Mouse (Mus musculus): ENCODE results near the gene Sptssa. TPM values are rescaled to one million over a fixed set of nuclear protein-coding genes. Genes with fewer than 3 reads are reported as not detected.
A peak's percentile ranks its signal among the peaks of the same experiment; 100 is the strongest.

The Sptssa gene
- polyA plus RNA-seq, 1 experiment from 2014 or later, result 163 TPM

GRCm38 (mm10) chr12:54695511-54696241 lies 39.3 kb upstream of the Sptssa start, which contains the start of gene Eapp:
Gene Eapp (minus strand): TSS chr12:54695897.
- Histone ChIP-seq H3K9ac (ENCODE audit: low read length) (peak within 1 kb of the TSS; percentile 91), H3K27me3 (ENCODE audit: control insufficient read depth, insufficient read depth, low read length) (no peaks in the 10 kb centered on the region), H3K4me1 (replicated peaks; ENCODE audit: control insufficient read depth, insufficient read depth) (no peaks in the 10 kb centered on the region), H3K4me3 (ENCODE audit: low read depth, low read length) (peak within 1 kb of the TSS; percentile 84), H3K36me3 (ENCODE audit: control insufficient read depth, insufficient read depth, low read length) (no peaks in the 10 kb centered on the region), H3K4me2 (replicated peaks; ENCODE audit: low read depth) (peak within 1 kb of the TSS; percentile 62), H3K9me3 (ENCODE audit: control insufficient read depth, low read length) (no peaks in the 10 kb centered on the region), H3K27ac (replicated peaks) (peak within 1 kb of the TSS; percentile 99)
- peak; percentile 95 for DNase-seq (ENCODE audit: low spot score)
- peak; percentile 93 for ATAC-seq (ENCODE audit: low FRiP score, low TSS enrichment)
- WGBS, result under 1% methylated on average over 56 of the region's 57 CpGs
- TF ChIP-seq CTCF (IDR thresholded peaks at IDR 0.05; ENCODE audit: low read depth), result peak; percentile 62
- no peak for TF ChIP-seq EP300 (optimal IDR thresholded peaks at IDR 0.05)

DNA sequence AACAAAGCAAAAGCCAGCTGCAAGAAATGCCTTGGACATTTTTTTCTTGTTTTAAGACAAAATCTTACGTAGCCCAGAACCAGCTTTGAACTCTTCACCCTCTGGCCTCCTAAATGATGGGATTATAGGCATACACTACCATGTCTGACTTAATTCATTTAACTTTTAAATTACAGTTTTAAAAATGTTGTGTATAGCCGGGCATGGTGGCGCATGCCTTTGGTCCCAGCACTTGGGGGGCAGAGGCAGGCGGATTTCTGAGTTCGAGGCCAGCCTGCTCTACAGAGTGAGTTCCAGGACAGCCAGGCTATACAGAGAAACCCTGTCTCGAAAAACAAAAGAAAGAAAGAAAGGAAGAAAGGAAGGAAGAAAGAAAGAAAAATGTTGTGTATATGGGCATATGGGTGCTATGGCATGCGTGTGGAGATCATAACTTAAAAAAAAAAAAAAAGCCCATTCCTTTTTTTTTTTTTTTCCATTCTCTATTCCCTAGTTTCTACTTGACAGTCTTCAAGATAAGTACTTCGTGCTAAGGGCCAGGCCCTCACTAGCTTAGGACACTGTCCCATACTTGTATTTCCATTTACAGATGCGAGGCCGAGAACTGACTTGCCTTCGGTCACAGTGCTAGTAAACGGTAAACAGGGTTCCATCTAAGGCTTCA lies 38.6 kb upstream of the Sptssa start:
- Histone ChIP-seq H3K27ac (replicated peaks) (peak overlapping the region; percentile 99), H3K4me2 (replicated peaks; ENCODE audit: low read depth) (peak overlapping the region; percentile 62), H3K27me3 (ENCODE audit: control insufficient read depth, insufficient read depth, low read length) (no peaks in the 10 kb centered on the region), H3K9me3 (ENCODE audit: control insufficient read depth, low read length) (no peaks in the 10 kb centered on the region), H3K4me3 (ENCODE audit: low read depth, low read length) (peak overlapping the region; percentile 84), H3K4me1 (replicated peaks; ENCODE audit: control insufficient read depth, insufficient read depth) (no peaks in the 10 kb centered on the region), H3K36me3 (ENCODE audit: control insufficient read depth, insufficient read depth, low read length) (peaks cover 1% of the 10 kb centered on the region; the same call in 1 of the 2 replicates), H3K9ac (ENCODE audit: low read length) (peak overlapping the region; percentile 91)
- no peak for ATAC-seq (ENCODE audit: low FRiP score, low TSS enrichment)
- TF ChIP-seq EP300 (optimal IDR thresholded peaks at IDR 0.05) (no peak), CTCF (IDR thresholded peaks at IDR 0.05; ENCODE audit: low read depth) (no peak)
- WGBS, result 34% methylated on average over 12 of the region's 12 CpGs
- no peak for DNase-seq (ENCODE audit: low spot score)

DNA sequence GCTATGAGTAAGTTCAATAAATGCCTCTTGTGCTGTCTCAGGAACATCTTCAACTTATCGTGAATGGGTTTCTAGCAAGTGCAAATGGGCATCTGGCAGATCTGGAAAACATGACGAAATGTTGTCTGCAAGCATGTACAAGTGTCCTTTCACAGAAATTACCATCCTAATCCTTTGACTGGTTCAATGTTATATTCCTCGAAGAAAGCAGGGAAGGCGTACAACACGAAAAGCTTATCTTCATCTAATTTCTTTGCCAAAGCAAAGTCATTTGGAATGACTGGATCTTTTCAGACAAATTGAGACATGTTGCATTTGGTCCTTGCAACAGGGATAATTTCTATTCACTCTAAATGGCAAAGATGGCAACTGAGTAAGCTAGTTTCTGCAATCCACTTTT lies 32.7 kb upstream of the Sptssa start:
- TF ChIP-seq EP300 (optimal IDR thresholded peaks at IDR 0.05), result no peak
- no peak for TF ChIP-seq CTCF (IDR thresholded peaks at IDR 0.05; ENCODE audit: low read depth)
- no peak overlapping the region for H3K27ac ChIP-seq (replicated peaks)
- no peak for ATAC-seq (ENCODE audit: low FRiP score, low TSS enrichment)
- no peak overlapping the region for H3K4me2 ChIP-seq (replicated peaks; ENCODE audit: low read depth)
- H3K9me3 ChIP-seq (ENCODE audit: control insufficient read depth, low read length), result no peaks in the 10 kb centered on the region
- 71% methylated on average over 5 of the region's 5 CpGs for WGBS
- no peaks in the 10 kb centered on the region for H3K4me1 ChIP-seq (replicated peaks; ENCODE audit: control insufficient read depth, insufficient read depth)
- no peaks in the 10 kb centered on the region for H3K27me3 ChIP-seq (ENCODE audit: control insufficient read depth, insufficient read depth, low read length)
- peaks cover 12% of the 10 kb centered on the region for H3K36me3 ChIP-seq (ENCODE audit: control insufficient read depth, insufficient read depth, low read length)
- DNase-seq (ENCODE audit: low spot score), result no peak
- H3K9ac ChIP-seq (ENCODE audit: low read length), result no peak overlapping the region
- no peak overlapping the region for H3K4me3 ChIP-seq (ENCODE audit: low read depth, low read length)

DNA sequence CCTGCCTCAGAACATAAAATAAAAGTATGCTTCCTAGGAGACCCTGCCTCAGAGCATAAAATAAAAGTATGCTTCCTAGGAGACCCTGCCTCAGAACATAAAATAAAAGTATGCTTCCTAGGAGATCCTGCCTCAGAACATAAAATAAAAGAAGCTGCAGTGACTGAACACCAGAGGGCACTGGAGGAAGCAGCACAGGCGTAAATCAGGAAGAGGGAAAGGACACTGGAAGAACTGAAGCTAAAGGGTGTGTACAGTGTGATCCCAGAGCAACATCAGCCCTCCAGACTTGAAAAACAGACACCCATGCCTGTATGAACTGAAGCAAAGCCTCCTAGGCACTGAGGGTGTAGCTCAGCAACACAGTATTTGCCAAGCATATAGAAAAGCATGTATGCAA lies 26.8 kb upstream of the Sptssa start:
- no peaks in the 10 kb centered on the region for H3K27me3 ChIP-seq (ENCODE audit: control insufficient read depth, insufficient read depth, low read length)
- H3K36me3 ChIP-seq (ENCODE audit: control insufficient read depth, insufficient read depth, low read length), result peaks cover 5% of the 10 kb centered on the region
- no peaks in the 10 kb centered on the region for H3K4me1 ChIP-seq (replicated peaks; ENCODE audit: control insufficient read depth, insufficient read depth)
- H3K9me3 ChIP-seq (ENCODE audit: control insufficient read depth, low read length), result no peaks in the 10 kb centered on the region
- no peak overlapping the region for H3K4me2 ChIP-seq (replicated peaks; ENCODE audit: low read depth)
- no peak for ATAC-seq (ENCODE audit: low FRiP score, low TSS enrichment)
- no peak overlapping the region for H3K4me3 ChIP-seq (ENCODE audit: low read depth, low read length)
- no peak overlapping the region for H3K27ac ChIP-seq (replicated peaks)
- no peak overlapping the region for H3K9ac ChIP-seq (ENCODE audit: low read length)
- TF ChIP-seq EP300 (optimal IDR thresholded peaks at IDR 0.05) (no peak), CTCF (IDR thresholded peaks at IDR 0.05; ENCODE audit: low read depth) (peak; percentile 76)
- WGBS, result 17% methylated on average over 1 of the region's 1 CpGs
- DNase-seq (ENCODE audit: low spot score), result no peak

GRCm38 (mm10) chr12:54676709-54677108 lies 20.3 kb upstream of the Sptssa start:
- WGBS, result 74% methylated on average over 9 of the region's 9 CpGs
- DNase-seq (ENCODE audit: low spot score) (peak; percentile 44), ATAC-seq (ENCODE audit: low FRiP score, low TSS enrichment) (peak; percentile 81)
- Histone ChIP-seq H3K4me2 (replicated peaks; ENCODE audit: low read depth) (no peak overlapping the region), H3K4me3 (ENCODE audit: low read depth, low read length) (no peak overlapping the region), H3K36me3 (ENCODE audit: control insufficient read depth, insufficient read depth, low read length) (peaks cover 15% of the 10 kb centered on the region), H3K9ac (ENCODE audit: low read length) (no peak overlapping the region), H3K27ac (replicated peaks) (no peak overlapping the region), H3K4me1 (replicated peaks; ENCODE audit: control insufficient read depth, insufficient read depth) (no peaks in the 10 kb centered on the region), H3K27me3 (ENCODE audit: control insufficient read depth, insufficient read depth, low read length) (no peaks in the 10 kb centered on the region), H3K9me3 (ENCODE audit: control insufficient read depth, low read length) (no peaks in the 10 kb centered on the region)
- TF ChIP-seq EP300 (optimal IDR thresholded peaks at IDR 0.05) (no peak), CTCF (IDR thresholded peaks at IDR 0.05; ENCODE audit: low read depth) (no peak)

GRCm38 (mm10) chr12:54675396-54675795 lies 19.0 kb upstream of the Sptssa start:
- H3K36me3 ChIP-seq (ENCODE audit: control insufficient read depth, insufficient read depth, low read length), result peaks cover 15% of the 10 kb centered on the region
- no peak for ATAC-seq (ENCODE audit: low FRiP score, low TSS enrichment)
- TF ChIP-seq CTCF (IDR thresholded peaks at IDR 0.05; ENCODE audit: low read depth), result peak; percentile 43
- TF ChIP-seq EP300 (optimal IDR thresholded peaks at IDR 0.05), result no peak
- 95% methylated on average over 4 of the region's 4 CpGs for WGBS
- no peak overlapping the region for H3K4me3 ChIP-seq (ENCODE audit: low read depth, low read length)
- no peak overlapping the region for H3K4me2 ChIP-seq (replicated peaks; ENCODE audit: low read depth)
- no peak for DNase-seq (ENCODE audit: low spot score)
- H3K9me3 ChIP-seq (ENCODE audit: control insufficient read depth, low read length), result no peaks in the 10 kb centered on the region
- H3K9ac ChIP-seq (ENCODE audit: low read length), result no peak overlapping the region
- no peak overlapping the region for H3K27ac ChIP-seq (replicated peaks)
- no peaks in the 10 kb centered on the region for H3K4me1 ChIP-seq (replicated peaks; ENCODE audit: control insufficient read depth, insufficient read depth)
- H3K27me3 ChIP-seq (ENCODE audit: control insufficient read depth, insufficient read depth, low read length), result no peaks in the 10 kb centered on the region

Measured in stomach, postnatal 0 days (tissue).